Mouse (Mus musculus) gonadal fat pad, adult 2 months (tissue): ENCODE measurements around the gene Olfr419. TPM values are rescaled to one million over a fixed set of nuclear protein-coding genes. Genes with fewer than 3 reads are reported as not detected.

Experiments used
- DNase-seq: peaks from one replicate; pipeline ENCODE4 v3.0.0-alpha.2; 2012; ENCODE audit warnings: low read depth
- polyA plus RNA-seq: library from polyadenylated mRNA; depleted of rRNA; stranded (reverse); fragments of >200 nt; gene quantifications from 2 replicates; pipeline ENCODE4 v1.2.3, GENCODE M21; 2012; rRNA removed

Olfr419 gene
- not detected in 2 replicates for polyA plus RNA-seq

DNA sequence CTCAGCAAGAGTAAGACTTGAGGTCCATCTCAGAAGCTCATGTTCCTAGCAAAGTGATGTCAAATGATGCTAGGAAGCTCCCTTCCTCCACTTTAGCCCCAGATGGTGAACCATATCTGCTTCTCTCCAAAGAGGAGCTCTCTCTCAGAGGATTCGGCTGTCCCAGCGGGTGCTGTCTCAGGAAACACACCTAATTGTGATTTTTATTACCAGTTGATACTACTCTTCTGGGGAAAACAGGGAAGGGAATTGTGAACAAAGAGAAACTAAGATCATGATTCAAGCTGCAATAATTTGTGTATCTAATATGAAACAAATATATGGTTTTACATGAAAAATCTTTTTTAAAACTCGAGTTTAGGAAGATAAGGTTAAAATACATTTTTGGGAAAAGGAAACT, at the start of gene Olfr419:
Gene Olfr419, minus strand, starts transcription at position 101 of the 400 bp plus-strand sequence.
- DNase-seq = no peak

DNA sequence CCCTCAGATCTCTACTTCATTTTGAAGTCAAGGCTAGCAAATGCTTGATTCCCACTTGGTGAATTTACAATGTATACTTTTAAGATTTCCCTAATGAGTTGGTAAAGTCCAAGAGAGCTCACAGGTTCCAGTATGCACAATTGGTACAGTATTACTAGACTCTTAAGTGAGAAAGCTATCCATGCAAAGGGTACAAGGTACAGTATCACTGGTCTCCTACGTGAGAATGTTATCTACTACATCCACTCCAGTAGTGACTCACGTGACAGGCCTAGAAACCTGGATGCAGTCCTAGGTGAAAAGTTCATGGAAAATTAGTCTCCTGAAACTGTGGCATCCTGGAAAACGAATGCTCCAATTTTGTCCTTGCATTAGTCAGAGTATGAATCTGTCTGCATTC, 18.8 kb upstream of the Olfr419 start:
- DNase-seq = no peak

DNA sequence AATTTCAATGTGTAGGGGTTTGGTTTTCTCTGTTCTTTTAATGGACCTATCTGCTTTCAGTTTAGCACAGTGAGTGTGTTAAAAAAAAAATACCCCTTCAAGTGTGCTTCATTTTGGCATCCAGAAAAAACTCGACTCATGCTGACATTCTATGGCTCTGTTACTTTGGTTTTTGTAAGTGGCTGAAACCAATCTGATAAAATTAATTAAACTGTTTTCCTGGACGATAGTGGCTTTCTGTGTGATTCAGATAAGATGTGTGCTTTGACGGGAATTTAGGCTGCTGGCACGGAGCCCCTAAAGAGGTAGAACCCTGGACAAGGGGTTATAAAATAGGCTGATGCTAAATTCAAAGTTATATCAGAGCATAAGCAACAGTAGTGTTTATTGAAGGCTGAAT, 17.3 kb upstream of the Olfr419 start:
- DNase-seq = no peak

DNA sequence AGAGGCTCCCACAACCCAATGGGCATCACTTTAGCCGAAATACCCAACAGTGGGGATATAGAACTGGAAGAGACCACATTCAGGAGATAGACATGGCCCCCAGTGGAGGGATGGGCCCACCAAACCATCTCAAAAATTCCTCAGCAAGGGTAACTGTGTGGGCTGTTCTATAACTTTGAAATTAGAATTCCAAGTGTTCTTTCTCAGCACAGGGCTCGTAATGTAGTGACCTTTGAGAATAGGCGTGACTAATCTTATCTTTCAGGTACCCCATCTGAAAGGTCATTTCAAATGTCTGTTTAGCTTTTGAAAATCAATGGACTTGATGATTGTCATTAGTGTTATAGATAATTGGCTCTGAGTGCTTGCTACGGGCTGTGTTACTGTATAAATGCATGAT, 16.0 kb upstream of the Olfr419 start:
- no peak for DNase-seq

DNA sequence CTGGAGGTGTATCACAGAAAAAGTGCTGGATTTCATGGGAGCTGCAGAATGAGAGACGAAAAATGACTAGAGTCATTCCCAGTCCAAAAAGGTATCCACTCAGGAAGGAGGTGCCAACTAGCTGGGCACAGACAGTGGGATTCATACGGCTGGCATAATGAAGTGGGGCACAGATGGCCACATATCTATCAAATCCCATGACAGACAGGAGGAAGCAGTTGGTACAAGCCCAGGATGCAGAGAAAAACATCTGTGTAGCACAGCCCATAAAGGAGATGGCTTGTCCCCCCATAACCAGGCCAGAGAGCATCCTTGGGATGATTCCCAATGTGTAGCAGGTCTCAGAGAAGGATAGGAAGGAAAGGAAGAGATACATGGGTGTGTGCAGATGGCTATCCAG, 1.5 kb downstream of the Olfr419 start:
- DNase-seq = no peak

DNA sequence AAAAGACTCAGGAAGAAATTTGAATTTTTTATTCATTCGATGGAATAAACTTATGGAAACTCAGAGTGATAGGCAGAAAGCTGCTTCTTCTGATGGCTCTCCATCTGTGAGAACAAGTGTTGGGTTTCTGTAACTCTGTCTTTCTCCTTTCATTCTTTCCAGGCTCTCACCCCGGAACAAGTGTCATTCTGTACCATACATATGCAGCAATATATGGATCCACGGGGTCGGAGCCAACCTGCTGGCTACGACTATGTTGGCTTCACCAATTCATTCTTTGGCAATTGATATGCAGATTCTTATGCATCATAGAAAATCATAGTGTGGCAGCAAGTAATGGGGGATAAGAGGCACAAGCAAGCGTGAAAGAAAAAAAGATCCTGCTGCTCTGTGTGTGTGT, 4.7 kb downstream of the Olfr419 start:
- no peak for DNase-seq

DNA sequence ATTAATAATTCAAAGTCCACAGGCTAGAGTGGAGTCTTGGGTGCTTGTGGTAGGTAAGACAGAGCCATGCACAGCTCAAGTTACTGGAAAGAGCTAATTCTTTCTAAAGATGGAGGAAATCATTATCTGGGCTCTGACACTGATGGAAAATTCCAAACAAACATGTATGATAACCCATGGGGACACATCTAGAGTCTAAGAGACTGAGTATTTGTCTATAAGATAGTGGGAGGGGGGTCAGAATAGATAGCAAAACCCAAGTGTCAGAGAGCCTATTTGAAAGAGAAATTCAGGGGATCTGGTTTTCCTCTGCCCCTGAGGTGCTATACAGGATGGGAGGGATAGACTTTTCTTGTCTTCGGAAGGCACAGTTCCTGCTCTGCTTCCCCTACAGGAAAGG, 5.8 kb downstream of the Olfr419 start:
- no peak for DNase-seq

DNA sequence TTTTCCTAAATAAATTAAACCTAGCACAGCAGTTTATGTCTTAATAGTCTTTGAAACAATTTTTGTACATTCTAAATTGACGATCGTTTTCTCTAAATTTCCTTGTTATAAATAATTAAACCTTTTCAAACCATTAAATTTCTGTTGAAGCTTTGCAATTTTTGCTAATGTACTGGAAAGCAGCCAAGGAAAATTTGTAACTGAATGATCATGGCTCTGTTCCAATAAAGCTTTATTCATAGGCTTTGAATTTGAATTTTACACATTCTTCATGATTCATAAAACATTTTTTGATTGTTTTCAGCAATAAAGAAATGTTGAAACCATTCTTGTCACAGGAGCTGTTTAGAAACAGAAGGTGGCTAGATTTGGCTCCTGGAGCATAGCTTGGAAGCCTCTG, 7.2 kb downstream of the Olfr419 start:
- DNase-seq = no peak

DNA sequence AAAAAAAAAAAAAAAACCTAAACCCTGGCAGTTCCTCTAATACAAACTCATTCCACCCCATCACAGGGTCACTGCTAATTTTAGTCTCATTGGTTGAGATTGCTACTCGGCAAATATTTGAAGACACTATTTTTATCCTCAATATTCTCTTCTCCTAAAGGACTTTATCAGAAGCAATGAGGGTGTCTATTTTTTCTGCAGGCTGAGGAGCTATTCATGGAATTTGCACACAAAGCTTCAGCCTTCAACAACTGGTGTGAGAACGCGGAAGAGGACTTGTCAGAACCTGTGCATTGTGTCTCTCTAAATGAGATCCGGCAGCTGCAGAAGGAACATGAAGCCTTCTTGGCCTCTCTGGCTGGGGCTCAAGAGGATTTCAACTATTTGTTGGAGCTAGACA, 11.9 kb downstream of the Olfr419 start:
- no peak for DNase-seq

DNA sequence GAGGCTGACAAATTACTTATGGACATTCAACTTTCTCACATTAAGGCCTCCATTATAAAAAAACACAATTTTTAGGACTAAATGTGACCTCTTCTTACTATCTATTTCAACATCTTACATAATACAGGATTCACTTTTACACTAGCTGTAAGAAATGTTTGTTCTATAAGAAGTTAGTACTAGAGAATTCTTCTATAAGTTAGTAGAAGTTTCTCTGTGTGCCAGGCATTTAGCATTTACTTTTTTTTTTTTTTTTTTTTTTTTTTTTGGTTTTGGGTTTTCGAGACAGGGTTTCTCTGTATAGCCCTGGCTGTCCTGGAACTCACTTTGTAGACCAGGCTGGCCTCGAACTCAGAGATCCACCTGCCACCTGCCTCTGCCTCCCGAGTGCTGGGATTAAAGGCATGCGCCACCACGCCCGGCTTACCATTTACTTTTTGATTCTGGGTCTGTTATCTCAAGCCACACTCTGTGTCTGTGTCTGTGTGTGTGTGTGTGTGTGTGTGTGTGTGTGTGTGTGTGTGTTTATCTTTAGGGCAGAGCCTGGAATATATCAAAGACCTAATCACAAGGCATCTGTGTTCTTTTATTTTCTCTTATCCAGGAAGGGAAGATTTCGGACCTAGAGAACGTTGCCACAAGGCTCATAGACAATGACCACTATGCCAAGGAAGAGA, 35.2 kb downstream of the Olfr419 start:
- no peak for DNase-seq

DNA sequence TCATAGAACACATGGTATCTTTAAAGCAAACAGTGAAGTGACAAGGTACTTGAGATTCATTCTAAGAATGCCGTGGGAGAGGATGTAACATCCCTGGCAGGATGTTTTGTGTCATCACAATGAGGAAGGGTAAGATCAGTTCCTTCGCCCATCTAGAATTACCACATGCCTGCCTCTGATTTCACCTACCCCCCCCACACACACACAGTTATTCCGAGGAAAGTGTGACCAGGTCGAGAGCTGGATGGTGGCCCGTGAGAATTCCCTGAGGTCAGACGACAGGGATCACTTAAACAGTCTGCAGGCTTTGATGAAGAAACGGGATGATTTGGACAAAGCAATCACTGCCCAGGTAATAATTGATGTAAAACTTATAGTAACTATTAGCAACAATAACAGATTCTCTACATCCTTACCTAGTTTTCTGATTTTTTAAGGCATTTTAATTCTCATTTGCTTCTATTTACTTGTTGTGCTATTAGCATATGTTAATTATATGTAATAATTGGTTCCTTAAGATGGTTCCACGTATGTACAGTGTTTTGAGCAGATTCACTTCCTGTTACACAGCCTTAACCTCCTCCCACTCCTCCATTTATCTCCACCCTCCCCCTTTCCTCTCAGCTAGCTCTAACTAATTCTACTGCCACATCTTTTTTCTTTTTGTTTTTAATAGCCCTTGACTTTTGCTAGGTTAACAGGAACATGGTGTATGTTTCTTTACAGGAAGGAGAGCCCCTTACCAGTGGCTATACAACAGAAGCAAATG, 36.4 kb downstream of the Olfr419 start:
- no peak for DNase-seq

DNA sequence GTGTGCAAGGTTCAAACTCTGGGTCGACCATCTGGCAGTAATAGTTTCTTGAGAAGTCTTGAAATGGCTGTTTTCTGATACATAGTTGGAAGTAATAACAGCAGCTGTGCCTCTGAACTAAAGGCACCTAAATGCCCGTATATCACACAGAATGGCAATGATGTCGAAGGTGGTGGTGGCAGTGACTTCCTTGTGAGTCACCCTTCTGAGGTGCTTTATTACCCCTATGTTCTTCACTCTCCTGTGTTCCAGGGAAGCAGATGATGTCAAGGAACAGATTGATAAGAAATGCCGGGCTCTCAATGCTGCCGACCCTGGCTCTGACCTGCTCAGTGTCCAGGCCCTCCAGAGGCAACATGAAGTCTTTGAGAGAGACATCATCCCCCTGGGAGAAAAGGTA, 39.6 kb downstream of the Olfr419 start:
- DNase-seq = no peak

DNA sequence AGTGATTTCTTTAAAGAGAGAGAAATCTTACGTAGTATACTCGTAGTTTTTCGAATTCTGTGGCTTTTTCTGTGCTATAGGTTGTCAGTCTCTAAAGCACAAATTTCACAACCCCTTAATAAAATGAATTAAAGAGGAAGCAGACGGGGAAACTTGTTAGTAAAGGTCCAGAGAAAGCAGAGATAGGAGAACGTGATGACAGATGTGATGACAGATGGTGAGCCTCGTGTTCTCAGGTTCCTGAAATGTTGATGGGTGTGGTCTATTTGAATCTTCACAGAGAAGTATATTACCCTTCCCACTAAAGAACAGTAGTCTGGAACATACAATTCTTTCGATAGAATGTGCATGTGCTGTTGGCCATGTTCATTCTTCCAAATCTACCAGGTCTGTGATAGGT, 47.2 kb downstream of the Olfr419 start:
- DNase-seq = no peak

Other genes with a start within 250 kb of the Olfr419 start
- 2.8 and 2.9 TPM in 2 replicates for gene Ifi205, start 220.3 kb downstream of the Olfr419 start, polyA plus RNA-seq
- 0.08 and 0.27 TPM in 2 replicates for gene Olfr433, start 211.4 kb downstream of the Olfr419 start, polyA plus RNA-seq
- gene Olfr432, start 202.9 kb downstream of the Olfr419 start, polyA plus RNA-seq = 0.20 TPM in 1 of 2 replicates, not detected in the other
- not detected in 2 replicates for gene Olfr430, start 185.5 kb downstream of the Olfr419 start, polyA plus RNA-seq
- gene Olfr429, start 167.7 kb downstream of the Olfr419 start, polyA plus RNA-seq = not detected in 2 replicates
- not detected in 2 replicates for gene Olfr427, start 155.2 kb downstream of the Olfr419 start, polyA plus RNA-seq
- not detected in 2 replicates for gene Olfr231, start 130.9 kb downstream of the Olfr419 start, polyA plus RNA-seq
- gene Olfr424, start 120.5 kb downstream of the Olfr419 start, polyA plus RNA-seq = not detected in 2 replicates
- not detected in 2 replicates for gene Olfr420, start 96.4 kb downstream of the Olfr419 start, polyA plus RNA-seq
- gene Spta1, start 79.3 kb downstream of the Olfr419 start, polyA plus RNA-seq = 0.01 and 0.06 TPM in 2 replicates
- gene Mptx1, start 78.5 kb upstream of the Olfr419 start, polyA plus RNA-seq = not detected in 2 replicates
- gene Olfr417, start 113.1 kb upstream of the Olfr419 start, polyA plus RNA-seq = not detected in 2 replicates
- not detected in 2 replicates for gene Olfr248, start 139.0 kb upstream of the Olfr419 start, polyA plus RNA-seq
- gene Olfr414, start 172.0 kb upstream of the Olfr419 start, polyA plus RNA-seq = not detected in 2 replicates
- gene Olfr220, start 190.0 kb upstream of the Olfr419 start, polyA plus RNA-seq = not detected in 2 replicates
- gene Fmn2, start 249.8 kb upstream of the Olfr419 start, polyA plus RNA-seq = 0.08 and 0.11 TPM in 2 replicates